Mouse (Mus musculus): ENCODE measurements around the gene Olfr12.

Olfr12 gene

DNA sequence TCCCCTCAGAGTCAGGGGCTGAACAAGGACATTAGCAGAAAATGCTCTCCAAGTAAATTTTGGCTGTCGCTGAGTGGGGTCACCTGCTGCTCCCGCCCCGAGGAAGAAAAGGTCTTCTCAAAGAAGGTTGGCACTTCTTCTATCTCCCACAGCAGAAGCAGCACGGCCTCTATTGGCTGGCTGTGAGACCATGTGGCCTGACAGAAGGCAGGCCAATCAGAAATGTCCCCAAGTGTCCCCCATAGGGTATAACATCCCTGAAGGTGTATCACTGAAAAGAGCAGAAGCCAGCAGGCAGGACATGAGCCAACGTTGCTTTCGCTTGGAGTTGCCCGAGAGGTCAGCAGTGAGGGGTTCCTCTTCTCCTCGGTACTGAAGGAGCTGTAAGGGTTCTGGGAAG is 18.4 kb downstream of the Olfr12 start:
- TF ChIP-seq NANOG (IDR thresholded peaks at IDR 0.05; ENCODE audit: borderline replicate concordance, low read length) (no peak), CTCF (conservative IDR thresholded peaks at IDR 0.05; ENCODE audit: low read length) (no peak), POU5F1 (IDR thresholded peaks at IDR 0.05; ENCODE audit: borderline replicate concordance, low read length) (no peak)
- H3K36me3 ChIP-seq (ENCODE audit: insufficient read depth, low read length): peaks cover 45% of the 10 kb centered on the region
- H3K27me3 ChIP-seq (ENCODE audit: insufficient read depth, low read length): no peaks in the 10 kb centered on the region
- no peaks in the 10 kb centered on the region for H3K9me3 ChIP-seq (ENCODE audit: low read length)
- no peak overlapping the region for H3K4me3 ChIP-seq (replicated peaks; ENCODE audit: low read length)
- peaks cover 33% of the 10 kb centered on the region for H3K4me1 ChIP-seq (replicated peaks; ENCODE audit: low read depth, low read length)

DNA sequence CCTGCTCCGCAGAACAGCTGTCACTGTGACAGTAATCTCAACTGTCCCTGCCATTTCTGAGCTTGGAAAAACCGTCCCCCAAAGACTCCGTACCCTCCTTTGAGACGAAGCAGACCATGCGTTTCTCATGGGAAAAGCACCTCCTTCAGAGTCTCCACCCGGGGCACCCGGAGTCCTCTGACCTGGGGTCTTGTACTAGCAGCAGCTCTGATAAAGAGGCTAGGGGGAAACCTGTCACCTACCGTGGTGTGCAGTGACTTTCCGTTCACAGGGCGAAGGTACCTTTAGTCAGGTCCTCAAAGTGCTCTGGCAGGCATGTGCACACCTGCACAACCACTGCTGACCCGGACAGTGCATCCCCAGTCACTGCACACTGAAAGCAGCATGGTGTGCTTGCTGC is 19.1 kb downstream of the Olfr12 start:
- no peak for TF ChIP-seq NANOG (IDR thresholded peaks at IDR 0.05; ENCODE audit: borderline replicate concordance, low read length)
- no peak for TF ChIP-seq CTCF (conservative IDR thresholded peaks at IDR 0.05; ENCODE audit: low read length)
- TF ChIP-seq POU5F1 (IDR thresholded peaks at IDR 0.05; ENCODE audit: borderline replicate concordance, low read length): no peak
- H3K36me3 ChIP-seq (ENCODE audit: insufficient read depth, low read length): peaks cover 45% of the 10 kb centered on the region
- H3K9me3 ChIP-seq (ENCODE audit: low read length): no peaks in the 10 kb centered on the region
- peaks cover 37% of the 10 kb centered on the region for H3K4me1 ChIP-seq (replicated peaks; ENCODE audit: low read depth, low read length)
- no peaks in the 10 kb centered on the region for H3K27me3 ChIP-seq (ENCODE audit: insufficient read depth, low read length)
- H3K4me3 ChIP-seq (replicated peaks; ENCODE audit: low read length): no peak overlapping the region

DNA sequence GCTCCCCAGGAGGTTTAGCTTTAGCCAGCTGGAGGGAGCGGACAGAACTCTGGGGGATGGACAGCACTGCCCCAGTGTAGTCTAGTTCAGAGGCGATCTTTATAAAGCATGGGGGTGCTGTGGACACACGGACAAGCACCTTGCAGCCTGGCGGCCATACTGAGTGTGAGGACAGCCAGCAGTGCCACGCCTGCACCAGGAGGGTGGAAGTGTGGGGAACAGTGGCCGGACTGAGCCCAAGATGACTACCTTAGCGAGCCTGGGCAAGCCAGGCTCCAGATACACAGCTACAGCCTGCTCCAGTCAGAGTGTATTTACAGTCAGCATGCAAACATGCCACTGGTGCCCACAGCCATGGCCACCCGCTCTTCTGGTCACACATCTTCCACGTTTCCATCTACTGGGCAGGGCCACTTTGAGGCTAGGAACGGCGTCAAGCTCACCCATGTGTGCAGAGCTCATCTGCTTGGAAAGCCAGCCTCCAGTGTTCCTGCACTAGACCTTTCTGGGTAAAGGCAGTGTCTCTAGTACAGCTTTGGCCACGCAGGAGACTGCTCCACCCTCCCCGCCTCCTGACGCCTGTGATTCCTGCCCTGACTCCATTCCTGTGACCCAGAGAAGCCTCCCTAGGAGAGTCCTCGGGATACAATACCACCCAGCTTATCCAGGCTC is 20.0 kb downstream of the Olfr12 start:
- Histone ChIP-seq H3K9me3 (ENCODE audit: low read length) (no peaks in the 10 kb centered on the region), H3K36me3 (ENCODE audit: insufficient read depth, low read length) (peaks cover 45% of the 10 kb centered on the region), H3K4me3 (replicated peaks; ENCODE audit: low read length) (no peak overlapping the region), H3K4me1 (replicated peaks; ENCODE audit: low read depth, low read length) (peaks cover 43% of the 10 kb centered on the region), H3K27me3 (ENCODE audit: insufficient read depth, low read length) (no peaks in the 10 kb centered on the region)
- TF ChIP-seq CTCF (conservative IDR thresholded peaks at IDR 0.05; ENCODE audit: low read length) (no peak), NANOG (IDR thresholded peaks at IDR 0.05; ENCODE audit: borderline replicate concordance, low read length) (no peak), POU5F1 (IDR thresholded peaks at IDR 0.05; ENCODE audit: borderline replicate concordance, low read length) (no peak)

DNA sequence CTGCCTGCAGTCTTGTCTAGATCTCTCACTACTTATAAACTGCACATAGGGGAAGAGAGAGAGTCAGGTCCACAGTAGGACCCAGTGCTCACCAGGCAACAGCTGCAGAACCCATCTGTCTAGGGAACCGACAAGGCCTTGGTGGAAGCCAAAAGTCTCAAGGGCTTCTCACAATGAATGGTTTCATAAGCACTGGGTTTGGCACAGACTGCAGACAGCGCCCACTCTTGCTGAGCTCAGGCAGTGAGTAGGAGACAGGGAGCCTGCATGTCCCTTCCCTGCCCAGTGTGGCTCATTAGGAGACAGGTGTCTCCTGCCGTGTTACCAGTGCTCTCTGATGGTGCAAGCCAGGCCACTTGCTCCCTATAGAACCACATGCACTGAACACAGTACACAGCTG is 20.6 kb downstream of the Olfr12 start:
- no peak for TF ChIP-seq POU5F1 (IDR thresholded peaks at IDR 0.05; ENCODE audit: borderline replicate concordance, low read length)
- TF ChIP-seq CTCF (conservative IDR thresholded peaks at IDR 0.05; ENCODE audit: low read length): no peak
- TF ChIP-seq NANOG (IDR thresholded peaks at IDR 0.05; ENCODE audit: borderline replicate concordance, low read length): no peak
- Histone ChIP-seq H3K4me1 (replicated peaks; ENCODE audit: low read depth, low read length) (peaks cover 43% of the 10 kb centered on the region), H3K36me3 (ENCODE audit: insufficient read depth, low read length) (peaks cover 45% of the 10 kb centered on the region), H3K4me3 (replicated peaks; ENCODE audit: low read length) (no peak overlapping the region), H3K27me3 (ENCODE audit: insufficient read depth, low read length) (no peaks in the 10 kb centered on the region), H3K9me3 (ENCODE audit: low read length) (no peaks in the 10 kb centered on the region)

DNA sequence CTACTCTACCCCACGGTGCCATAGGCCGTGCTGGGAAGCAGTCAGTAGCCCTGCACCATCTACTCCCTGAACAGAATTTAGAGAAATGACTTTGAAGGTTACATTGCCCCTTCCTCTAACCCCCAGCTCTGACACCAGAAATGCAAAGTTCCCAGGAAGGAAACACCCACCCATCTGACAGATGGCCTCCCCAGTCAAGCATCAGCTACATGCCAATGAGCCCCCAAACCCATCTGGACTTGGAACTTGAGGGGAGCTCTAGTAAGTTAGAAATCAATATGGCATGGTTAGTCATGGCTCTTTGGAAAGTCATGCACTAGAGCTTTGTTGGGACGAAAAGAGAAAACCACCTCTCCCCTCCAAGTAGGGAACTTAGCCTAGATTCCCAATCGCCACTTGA is 21.1 kb downstream of the Olfr12 start:
- Histone ChIP-seq H3K27me3 (ENCODE audit: insufficient read depth, low read length) (no peaks in the 10 kb centered on the region), H3K4me1 (replicated peaks; ENCODE audit: low read depth, low read length) (peaks cover 43% of the 10 kb centered on the region), H3K4me3 (replicated peaks; ENCODE audit: low read length) (no peak overlapping the region), H3K9me3 (ENCODE audit: low read length) (no peaks in the 10 kb centered on the region), H3K36me3 (ENCODE audit: insufficient read depth, low read length) (peaks cover 45% of the 10 kb centered on the region)
- TF ChIP-seq POU5F1 (IDR thresholded peaks at IDR 0.05; ENCODE audit: borderline replicate concordance, low read length) (no peak), NANOG (IDR thresholded peaks at IDR 0.05; ENCODE audit: borderline replicate concordance, low read length) (no peak), CTCF (conservative IDR thresholded peaks at IDR 0.05; ENCODE audit: low read length) (no peak)

DNA sequence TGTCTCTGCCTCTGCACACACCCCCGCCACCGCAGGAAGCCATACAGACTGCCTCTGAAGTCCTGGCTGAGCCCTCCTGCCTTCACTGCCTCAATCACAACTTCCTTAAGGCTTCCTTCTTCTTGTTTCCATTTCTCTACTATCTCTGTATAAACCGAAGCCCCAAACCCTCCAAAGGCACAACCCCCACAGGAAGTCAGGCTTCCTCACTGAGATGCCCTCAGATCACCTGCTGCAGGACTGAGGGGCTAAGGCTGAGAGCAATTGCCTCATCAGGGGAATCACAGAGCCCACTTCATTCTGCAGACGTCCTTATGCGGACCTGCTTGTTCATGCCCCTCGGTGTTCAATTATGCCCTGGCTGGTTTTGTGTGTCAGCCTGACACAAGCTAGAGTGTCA is 22.8 kb downstream of the Olfr12 start:
- peaks cover 45% of the 10 kb centered on the region for H3K36me3 ChIP-seq (ENCODE audit: insufficient read depth, low read length)

DNA sequence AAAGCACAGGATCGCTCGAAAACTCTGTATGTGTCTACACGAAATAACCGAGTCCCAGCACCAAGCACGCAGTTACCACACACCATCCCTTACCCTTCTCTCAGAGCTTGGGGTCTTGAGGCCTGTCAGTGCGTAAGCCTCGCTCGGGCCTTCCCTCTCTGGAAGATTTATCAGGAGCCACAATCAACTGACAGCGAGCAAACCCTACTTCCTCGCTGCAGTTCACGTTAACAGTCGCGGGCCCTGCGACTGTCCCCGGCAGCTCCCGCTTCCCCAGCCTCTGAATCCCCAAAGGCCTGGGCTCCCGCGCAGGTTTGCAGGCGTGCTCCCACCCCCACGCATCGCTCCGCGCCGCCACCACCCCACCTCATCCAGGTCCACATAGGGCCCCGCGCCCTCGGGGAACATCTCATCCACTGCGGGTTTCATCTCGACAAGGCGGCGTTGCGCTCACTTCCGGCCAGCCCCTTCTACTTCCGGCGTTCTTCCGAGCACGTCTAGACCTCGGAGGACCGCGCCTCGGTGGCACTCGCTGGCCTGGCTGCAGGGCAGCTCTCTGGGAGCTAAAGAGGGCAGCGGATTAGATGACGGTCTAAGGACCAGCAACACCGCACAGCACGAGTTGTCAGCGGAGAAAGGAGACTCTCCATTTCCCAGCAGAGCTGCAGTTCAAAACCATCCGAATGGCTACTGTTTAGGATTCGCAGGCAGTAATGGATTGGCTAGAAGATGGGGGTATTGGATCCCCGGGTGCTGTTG is 24.1 kb downstream of the Olfr12 start, which contains the start of gene Cops9:
Cops9 (minus strand) TSS at position 472 of the 759 bp plus-strand sequence.
- peaks cover 15% of the 10 kb centered on the region for H3K27me3 ChIP-seq (ENCODE audit: insufficient read depth, low read length)

More for the DNA sequence above, 22.8 kb downstream of the Olfr12 start:
- H3K9me3 ChIP-seq (ENCODE audit: low read length): no peaks in the 10 kb centered on the region
- peaks cover 37% of the 10 kb centered on the region for H3K4me1 ChIP-seq (replicated peaks; ENCODE audit: low read depth, low read length)
- H3K4me3 ChIP-seq (replicated peaks; ENCODE audit: low read length): peak overlapping the region; percentile 92; the same call in 1 of the 2 replicates
- TF ChIP-seq CTCF (conservative IDR thresholded peaks at IDR 0.05; ENCODE audit: low read length): no peak
- TF ChIP-seq POU5F1 (IDR thresholded peaks at IDR 0.05; ENCODE audit: borderline replicate concordance, low read length): no peak
- no peak for TF ChIP-seq NANOG (IDR thresholded peaks at IDR 0.05; ENCODE audit: borderline replicate concordance, low read length)
- H3K27me3 ChIP-seq (ENCODE audit: insufficient read depth, low read length): peaks cover 4% of the 10 kb centered on the region

DNA sequence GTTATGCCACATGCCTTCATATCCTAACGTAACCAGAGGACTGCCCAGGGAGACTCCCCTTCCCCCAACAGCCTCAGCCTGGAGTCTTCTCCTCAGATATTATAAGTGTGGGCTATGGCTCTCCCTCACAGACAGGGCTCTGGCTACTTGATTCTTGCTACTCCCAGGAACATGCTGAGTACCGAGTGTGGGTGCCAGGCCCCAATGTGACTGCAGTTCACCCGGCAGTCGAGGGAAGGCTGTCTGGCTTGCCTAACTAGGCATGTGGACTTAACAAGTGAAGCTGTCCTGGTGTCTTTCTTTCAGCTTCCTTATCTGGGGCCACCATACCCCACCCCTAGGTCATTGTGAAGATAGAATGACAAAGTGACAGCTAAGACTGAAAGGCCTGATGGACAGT is 26.1 kb downstream of the Olfr12 start:
- Histone ChIP-seq H3K4me3 (replicated peaks; ENCODE audit: low read length) (no peak overlapping the region), H3K36me3 (ENCODE audit: insufficient read depth, low read length) (peaks cover 14% of the 10 kb centered on the region), H3K4me1 (replicated peaks; ENCODE audit: low read depth, low read length) (peaks cover 46% of the 10 kb centered on the region), H3K27me3 (ENCODE audit: insufficient read depth, low read length) (peaks cover 21% of the 10 kb centered on the region), H3K9me3 (ENCODE audit: low read length) (no peaks in the 10 kb centered on the region)
- TF ChIP-seq NANOG (IDR thresholded peaks at IDR 0.05; ENCODE audit: borderline replicate concordance, low read length): no peak
- no peak for TF ChIP-seq POU5F1 (IDR thresholded peaks at IDR 0.05; ENCODE audit: borderline replicate concordance, low read length)
- no peak for TF ChIP-seq CTCF (conservative IDR thresholded peaks at IDR 0.05; ENCODE audit: low read length)

More for the DNA sequence above, 24.1 kb downstream of the Olfr12 start, which contains the start of gene Cops9:
- H3K9me3 ChIP-seq (ENCODE audit: low read length): no peaks in the 10 kb centered on the region
- peak within 1 kb of the TSS; percentile 92 for H3K4me3 ChIP-seq (replicated peaks; ENCODE audit: low read length)
- H3K36me3 ChIP-seq (ENCODE audit: insufficient read depth, low read length): peaks cover 34% of the 10 kb centered on the region
- TF ChIP-seq NANOG (IDR thresholded peaks at IDR 0.05; ENCODE audit: borderline replicate concordance, low read length) (no peak), CTCF (conservative IDR thresholded peaks at IDR 0.05; ENCODE audit: low read length) (no peak), POU5F1 (IDR thresholded peaks at IDR 0.05; ENCODE audit: borderline replicate concordance, low read length) (no peak)
- peaks cover 37% of the 10 kb centered on the region for H3K4me1 ChIP-seq (replicated peaks; ENCODE audit: low read depth, low read length)

All from E14TG2a.4 (cell line).